Mouse (Mus musculus): Measurements from ENCODE around the gene Amy1.
"Not testable (repeated sequence)": the region's sequence is repeated elsewhere in the genome, so short reads cannot be mapped to it uniquely, and the experiment has no call there.

Gene Amy1

GRCm38 (mm10) chr3:113606599-113606998 lies at the start of gene Amy1:
Amy1 (minus strand) TSS chr3:113606699.
- DNase-seq (ENCODE audit: low read depth, low spot score): no peak

- no peak for DNase-seq (ENCODE audit: low read depth, low spot score)
Measured at GRCm38 (mm10) chr3:113654335-113654734, 47.8 kb upstream of the Amy1 start.

GRCm38 (mm10) chr3:113651386-113651785 lies 44.9 kb upstream of the Amy1 start:
- DNase-seq (ENCODE audit: low read depth, low spot score): peak; percentile 38

- no peak for DNase-seq (ENCODE audit: low read depth, low spot score)
Measured at GRCm38 (mm10) chr3:113639545-113639944, 33.0 kb upstream of the Amy1 start.

- no peak for DNase-seq (ENCODE audit: low read depth, low spot score)
Measured at GRCm38 (mm10) chr3:113634220-113634619, 27.7 kb upstream of the Amy1 start.

GRCm38 (mm10) chr3:113631611-113632010 lies 25.1 kb upstream of the Amy1 start:
- DNase-seq (ENCODE audit: low read depth, low spot score): no peak

- peak; percentile 66 for DNase-seq (ENCODE audit: low read depth, low spot score)
Measured at GRCm38 (mm10) chr3:113630564-113630963, 24.1 kb upstream of the Amy1 start.

GRCm38 (mm10) chr3:113629606-113630359 lies 23.3 kb upstream of the Amy1 start, which contains the start of gene Rnpc3:
Rnpc3 (minus strand) TSS chr3:113630149.
- peak; percentile 98 for DNase-seq (ENCODE audit: low read depth, low spot score)

- no peak for DNase-seq (ENCODE audit: low read depth, low spot score)
Measured at GRCm38 (mm10) chr3:113590844-113591243, 15.7 kb downstream of the Amy1 start.

- no peak for DNase-seq (ENCODE audit: low read depth, low spot score)
Measured at GRCm38 (mm10) chr3:113574578-113574977, 31.9 kb downstream of the Amy1 start.

- DNase-seq (ENCODE audit: low read depth, low spot score): peak; percentile 54
Measured at GRCm38 (mm10) chr3:113574138-113574537, 32.4 kb downstream of the Amy1 start.

GRCm38 (mm10) chr3:113572158-113572557 lies 34.3 kb downstream of the Amy1 start:
- DNase-seq (ENCODE audit: low read depth, low spot score): no peak

GRCm38 (mm10) chr3:113539692-113540091 lies 66.8 kb downstream of the Amy1 start:
- DNase-seq (ENCODE audit: low read depth, low spot score): no peak

- not testable (repeated sequence) for DNase-seq (ENCODE audit: low read depth, low spot score)
Measured at GRCm38 (mm10) chr3:113532328-113532727, 74.2 kb downstream of the Amy1 start, which contains the start of gene Amy2a1. Amy2a1 (minus strand) TSS chr3:113532428.

Data from A20 (cell line).